ENCODE assay signal across 14 mouse cellular contexts in genomic region chr2:170244108-170244507, GRCm38 (mm10).
"Had no signal": no experiment of that assay in that cellular context is flagged by ENCODE, and none has a peak within 500 bp of the region (broad histone marks: within the 10 kb centered on the region; RNA-seq: fewer than 3 reads in every experiment).

No protein-coding gene starts in this region.

- H3K27me3 ChIP-seq: kidney, embryonic 15.5 days; liver, embryonic 12.5 days; lung, embryonic 15.5 days had no signal

- H3K4me3 ChIP-seq: kidney, embryonic 15.5 days; left cerebral cortex, adult 2 months; limb, embryonic 10.5 days; liver, embryonic 12.5 days; lung, embryonic 15.5 days; midbrain, embryonic 10.5 days had no signal

- H3K4me2 ChIP-seq: kidney, embryonic 15.5 days; liver, embryonic 12.5 days; lung, embryonic 15.5 days had no signal

- H3K36me3 ChIP-seq: kidney, embryonic 15.5 days; limb, embryonic 10.5 days; liver, embryonic 12.5 days; lung, embryonic 15.5 days; midbrain, embryonic 10.5 days had no signal

- DNase-seq: kidney, adult 2 months; kidney, postnatal 14 days; liver, postnatal 0 days; lung, postnatal 14 days; right cerebral cortex, postnatal 25 days; thymus, postnatal 4 days had no signal

- ATAC-seq: liver, embryonic 12.5 days; midbrain, embryonic 16.5 days had no signal

- H3K9ac ChIP-seq: kidney, embryonic 15.5 days; liver, embryonic 12.5 days; liver, postnatal 0 days; lung, embryonic 15.5 days had no signal

- H3K27ac ChIP-seq: kidney, embryonic 15.5 days; left cerebral cortex, adult 2 months; limb, embryonic 10.5 days; liver, embryonic 12.5 days; lung, embryonic 15.5 days; stomach, postnatal 0 days had no signal

- H3K9me3 ChIP-seq: kidney, embryonic 15.5 days; limb, embryonic 10.5 days; liver, embryonic 12.5 days; lung, embryonic 15.5 days; midbrain, embryonic 10.5 days had no signal

- H3K4me1 ChIP-seq: liver, embryonic 12.5 days; lung, embryonic 15.5 days had no signal
